Mouse (Mus musculus): ENCODE results near the gene Lrrc74b.

The Lrrc74b gene

DNA sequence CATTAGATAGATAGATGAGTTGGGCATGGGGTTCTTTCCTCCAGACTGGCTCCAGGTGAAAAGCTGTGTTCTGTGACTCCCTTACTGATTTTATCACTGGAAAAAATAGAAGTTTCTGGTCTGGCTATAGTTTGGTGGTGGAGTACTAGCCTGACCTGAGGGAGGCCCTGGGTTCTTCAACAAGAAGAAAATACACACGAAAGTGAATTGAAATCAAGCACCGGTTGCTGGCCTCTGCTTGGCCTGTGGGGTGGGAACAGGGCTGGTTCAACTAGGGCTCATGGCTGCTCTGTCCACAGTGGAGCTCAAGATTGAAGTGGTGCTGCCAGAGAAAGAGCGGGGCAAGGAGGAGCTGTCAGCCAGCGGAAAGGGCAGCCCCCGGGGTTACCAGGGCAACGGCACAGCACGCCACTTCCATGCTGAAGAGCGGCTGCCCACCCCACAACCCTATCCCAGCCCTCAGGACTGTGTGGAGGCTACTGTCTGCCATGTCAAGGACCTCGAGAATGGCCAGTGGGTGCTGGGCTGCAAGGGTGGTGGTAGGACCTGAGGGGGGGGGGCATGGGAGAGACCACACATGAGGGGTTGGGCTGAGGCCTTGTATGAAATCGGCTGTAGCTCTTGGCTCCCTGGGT, 61.7 kb downstream of the Lrrc74b start:
- DNase-seq (ENCODE audit: low spot score in 2 of 2): peak in 1 of 2 experiments; percentile 68

DNA sequence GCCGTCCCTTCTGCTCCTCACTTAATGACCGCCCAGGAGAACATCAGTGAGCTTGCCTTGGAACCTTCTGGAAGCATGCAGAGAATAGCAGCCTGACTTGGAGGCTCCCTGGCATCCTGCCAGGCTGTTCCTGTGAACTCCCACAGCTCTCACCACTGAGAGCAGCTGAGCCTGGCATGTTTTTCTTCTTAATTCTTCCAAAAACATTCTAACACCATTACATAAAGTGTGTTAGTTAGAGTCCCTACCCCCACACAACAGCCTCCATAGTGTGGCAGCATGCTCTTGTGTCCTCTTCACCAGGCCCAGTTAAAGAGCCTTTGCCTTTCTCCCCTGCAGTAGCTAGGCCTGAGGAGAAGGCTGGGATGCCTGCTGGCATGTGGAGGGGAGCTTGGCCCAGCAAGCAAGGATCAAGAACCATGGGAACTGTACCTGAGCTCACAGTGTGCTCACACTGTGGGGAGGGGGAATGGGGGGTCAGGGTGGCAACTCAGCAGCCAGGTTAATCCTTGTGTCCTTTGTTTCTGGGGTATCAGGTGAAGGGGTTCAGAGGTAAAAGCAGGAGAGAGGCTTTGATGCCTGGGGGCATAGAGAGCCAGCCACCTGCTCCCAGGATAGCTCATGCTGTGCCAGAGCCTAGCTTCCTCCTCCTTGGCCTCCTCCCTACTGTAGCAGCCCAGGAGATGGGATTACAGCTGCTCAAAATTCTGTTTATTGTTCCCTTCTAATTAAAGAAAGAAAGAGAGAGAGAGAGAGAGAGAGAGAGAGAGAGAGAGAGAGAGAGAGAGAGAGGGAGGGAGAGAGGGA, 64.3 kb downstream of the Lrrc74b start:
- DNase-seq (ENCODE audit: low spot score in 2 of 2): peak in 1 of 2 experiments; percentile 63

Data from cerebellum, postnatal 4 days (tissue).